Mouse (Mus musculus) myocyte (in vitro differentiated cells): ENCODE results near the gene 3110082I17Rik. TPM values are rescaled to one million over a fixed set of nuclear protein-coding genes. Genes with fewer than 3 reads are reported as not detected.

Experiments
- H3K27me3 ChIP-seq: one replicate; pipeline ENCODE4 v1.6.1; 2011; ENCODE audit not compliant: control insufficient read depth, insufficient read depth, insufficient read length
- H3K36me3 ChIP-seq: one replicate; pipeline ENCODE4 v1.6.1; 2011; ENCODE audit not compliant: control insufficient read depth, insufficient read depth
- H3K4me2 ChIP-seq: one replicate; pipeline ENCODE4 v1.6.1; 2011; ENCODE audit warnings: low read depth, control low read depth
- H3K4me3 ChIP-seq: one replicate; pipeline ENCODE4 v1.5.1; 2011; ENCODE audit warnings: mild to moderate bottlenecking, control low read depth, moderate library complexity
- H3K79me2 ChIP-seq: one replicate; pipeline ENCODE4 v1.6.1; 2011; ENCODE audit not compliant: control insufficient read depth, insufficient read depth
- H3ac ChIP-seq: one replicate; pipeline ENCODE4 v1.6.1; 2011; ENCODE audit not compliant: control insufficient read depth, insufficient read length
- CEBPB ChIP-seq: IDR thresholded peaks from 2 replicates; pipeline ENCODE4 v1.6.1; 2011; ENCODE audit warnings: mild to moderate bottlenecking, moderate library complexity; ENCODE audit not compliant: poor library complexity, insufficient read depth, severe bottlenecking
- E2F4 ChIP-seq: IDR thresholded peaks from one replicate; pipeline ENCODE4 v1.6.1; 2011; ENCODE audit warnings: mild to moderate bottlenecking, control low read depth, moderate library complexity; ENCODE audit not compliant: insufficient read depth
- MAX ChIP-seq: IDR thresholded peaks from one replicate; pipeline ENCODE4 v1.6.1; 2011; ENCODE audit warnings: low read depth, mild to moderate bottlenecking, control low read depth
- MYOD1 ChIP-seq, 3 experiments: IDR thresholded peaks; one replicate each; pipeline ENCODE4 v1.6.1; 2011; ENCODE audit warnings: control low read depth in 2 of 3, low read depth in 2 of 3, mild to moderate bottlenecking in 2 of 3, moderate library complexity in 1 of 3; ENCODE audit not compliant: insufficient read length in 2 of 3, control insufficient read depth in 1 of 3
- MYOG ChIP-seq, 3 experiments: IDR thresholded peaks; one replicate each; pipeline ENCODE4 v1.6.1; 2011; ENCODE audit warnings: control low read depth in 2 of 3, low read depth in 2 of 3, mild to moderate bottlenecking in 2 of 3; ENCODE audit not compliant: insufficient read length in 2 of 3, control insufficient read depth in 1 of 3, insufficient read depth in 1 of 3
- POLR2A ChIP-seq: IDR thresholded peaks from one replicate; pipeline ENCODE4 v1.6.1; 2011; ENCODE audit warnings: low read depth, mild to moderate bottlenecking, control low read depth, moderate library complexity; ENCODE audit not compliant: insufficient read length
- POLR2AphosphoS2 ChIP-seq: IDR thresholded peaks from one replicate; pipeline ENCODE4 v1.6.1; 2011; ENCODE audit warnings: low read depth, control low read depth; ENCODE audit not compliant: insufficient read length
- REST ChIP-seq: IDR thresholded peaks from one replicate; pipeline ENCODE4 v1.6.1; 2011; ENCODE audit warnings: mild to moderate bottlenecking, control low read depth, moderate library complexity; ENCODE audit not compliant: insufficient read depth, insufficient read length
- SRF ChIP-seq: IDR thresholded peaks from one replicate; pipeline ENCODE4 v1.6.1; 2011; ENCODE audit warnings: low read depth; ENCODE audit not compliant: control insufficient read depth, insufficient read length
- TCF12 ChIP-seq: IDR thresholded peaks from one replicate; pipeline ENCODE4 v1.6.1; 2011; ENCODE audit warnings: mild to moderate bottlenecking, control low read depth; ENCODE audit not compliant: poor library complexity, insufficient read depth, severe bottlenecking
- TCF3 ChIP-seq: IDR thresholded peaks from one replicate; pipeline ENCODE4 v1.6.1; 2011; ENCODE audit warnings: low read depth, control low read depth; ENCODE audit not compliant: insufficient read length
- USF1 ChIP-seq: IDR thresholded peaks from one replicate; pipeline ENCODE4 v1.6.1; 2011; ENCODE audit warnings: low read depth, mild to moderate bottlenecking, control low read depth, moderate library complexity
- polyA plus RNA-seq: library from polyadenylated mRNA; unstranded; fragments of >200 nt; fragmentation: generic; extraction: Trizol; gene quantifications from one replicate; pipeline ENCODE4 v1.2.1, GENCODE M21; 2012; ENCODE audit warnings: missing spikeins

The 3110082I17Rik gene
- polyA plus RNA-seq, 1 experiment, result 16.4 TPM

DNA sequence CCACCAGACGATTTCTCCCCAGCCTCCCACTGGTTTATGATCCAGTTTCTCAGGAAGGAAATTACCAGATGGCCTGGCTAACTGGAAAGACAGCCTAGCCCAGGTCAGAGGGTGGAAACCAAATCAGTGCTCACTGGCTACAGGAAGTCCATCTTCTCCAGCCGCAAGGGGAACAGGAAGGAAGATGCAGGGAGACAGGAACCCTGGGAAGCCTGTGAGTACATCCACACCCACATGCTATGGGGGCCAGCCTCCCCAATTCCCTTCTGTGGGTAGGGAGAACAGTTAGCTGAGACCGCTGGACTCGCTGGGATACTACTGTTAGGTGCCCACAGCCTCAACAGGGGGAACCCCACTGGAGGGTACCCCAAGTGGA, 72.1 kb downstream of the 3110082I17Rik start:
- TF ChIP-seq SRF, result no peak
- TF ChIP-seq USF1, result no peak
- no peak for TF ChIP-seq MYOG (IDR thresholded peaks at IDR 0.05; ENCODE audit: control insufficient read depth in 1 of 3, insufficient read depth in 1 of 3, insufficient read length in 2 of 3, low read depth in 2 of 3)
- TF ChIP-seq MAX, result no peak
- TF ChIP-seq POLR2A, result no peak
- TF ChIP-seq TCF12, result no peak
- no peak for TF ChIP-seq POLR2AphosphoS2
- no peak for TF ChIP-seq TCF3
- TF ChIP-seq MYOD1 (IDR thresholded peaks at IDR 0.05; ENCODE audit: control insufficient read depth in 1 of 3, insufficient read length in 2 of 3, low read depth in 2 of 3), result no peak
- TF ChIP-seq CEBPB, result no peak
- no peak for TF ChIP-seq E2F4
- TF ChIP-seq REST, result no peak

GRCm38 (mm10) chr5:139387329-139388194, 72.8 kb downstream of the 3110082I17Rik start:
- no peak overlapping the region for H3K4me2 ChIP-seq
- no peak overlapping the region for H3ac ChIP-seq
- no peak for TF ChIP-seq E2F4
- no peaks in the 10 kb centered on the region for H3K36me3 ChIP-seq
- no peak overlapping the region for H3K4me3 ChIP-seq
- H3K27me3 ChIP-seq, result no peaks in the 10 kb centered on the region
- H3K79me2 ChIP-seq, result no peaks in the 10 kb centered on the region

More for the DNA sequence above, 72.1 kb downstream of the 3110082I17Rik start:
- Histone ChIP-seq H3K27me3 (no peaks in the 10 kb centered on the region), H3K79me2 (no peaks in the 10 kb centered on the region), H3ac (no peak overlapping the region), H3K4me3 (no peak overlapping the region), H3K4me2 (no peak overlapping the region), H3K36me3 (no peaks in the 10 kb centered on the region)

- Histone ChIP-seq H3K4me3 (no peak overlapping the region), H3ac (no peak overlapping the region), H3K79me2 (no peaks in the 10 kb centered on the region), H3K27me3 (no peaks in the 10 kb centered on the region), H3K36me3 (no peaks in the 10 kb centered on the region), H3K4me2 (no peak overlapping the region)
- no peak for TF ChIP-seq E2F4
- TF ChIP-seq USF1, result no peak
- TF ChIP-seq MYOD1 (IDR thresholded peaks at IDR 0.05; ENCODE audit: control insufficient read depth in 1 of 3, insufficient read length in 2 of 3, low read depth in 2 of 3), result no peak
- TF ChIP-seq POLR2A, result no peak
- no peak for TF ChIP-seq TCF12
- no peak for TF ChIP-seq CEBPB
- no peak for TF ChIP-seq MAX
- TF ChIP-seq POLR2AphosphoS2, result no peak
- TF ChIP-seq MYOG (IDR thresholded peaks at IDR 0.05; ENCODE audit: control insufficient read depth in 1 of 3, insufficient read depth in 1 of 3, insufficient read length in 2 of 3, low read depth in 2 of 3), result no peak
- no peak for TF ChIP-seq REST
- TF ChIP-seq TCF3, result no peak
- TF ChIP-seq SRF, result no peak
Measured at GRCm38 (mm10) chr5:139386047-139386446, 74.3 kb downstream of the 3110082I17Rik start.

GRCm38 (mm10) chr5:139384531-139384930, 75.8 kb downstream of the 3110082I17Rik start:
- Histone ChIP-seq H3K27me3 (no peaks in the 10 kb centered on the region), H3K36me3 (no peaks in the 10 kb centered on the region), H3K79me2 (no peaks in the 10 kb centered on the region), H3ac (no peak overlapping the region), H3K4me2 (peak overlapping the region; percentile 10), H3K4me3 (no peak overlapping the region)
- TF ChIP-seq MAX (no peak), MYOG (IDR thresholded peaks at IDR 0.05; ENCODE audit: control insufficient read depth in 1 of 3, insufficient read depth in 1 of 3, insufficient read length in 2 of 3, low read depth in 2 of 3) (peak in 1 of 3 experiments; percentile 30), E2F4 (no peak), SRF (no peak), POLR2AphosphoS2 (no peak)

DNA sequence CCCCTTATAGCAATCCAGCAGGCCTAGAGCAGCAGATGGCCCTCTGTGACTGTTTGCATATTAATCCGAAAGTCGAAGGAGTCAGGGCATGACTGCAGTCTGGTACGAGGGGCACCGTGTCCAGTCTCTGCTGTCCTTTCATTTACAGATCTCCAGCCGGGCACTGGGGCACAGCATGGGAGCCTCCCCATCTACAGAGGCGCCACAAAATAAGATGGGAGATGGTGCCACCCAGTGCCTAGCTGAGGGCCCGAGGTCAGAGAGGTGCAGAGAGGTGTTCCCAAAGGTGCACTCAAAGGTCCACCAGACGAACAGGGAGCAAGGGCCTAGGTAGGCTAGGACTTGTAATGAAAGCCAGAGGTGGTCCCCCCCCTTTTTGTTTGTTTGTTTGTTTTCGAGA, 77.1 kb downstream of the 3110082I17Rik start:
- Histone ChIP-seq H3K36me3 (no peaks in the 10 kb centered on the region), H3K27me3 (no peaks in the 10 kb centered on the region), H3ac (no peak overlapping the region), H3K4me2 (peak overlapping the region; percentile 86), H3K4me3 (no peak overlapping the region), H3K79me2 (no peaks in the 10 kb centered on the region)
- TF ChIP-seq POLR2AphosphoS2, result peak; percentile 6
- TF ChIP-seq E2F4, result no peak
- TF ChIP-seq MAX, result no peak
